Mouse (Mus musculus) liver, embryonic 16.5 days (tissue): Measurements from ENCODE around the gene Atg2b. TPM values are rescaled to one million over a fixed set of nuclear protein-coding genes. Genes with fewer than 3 reads are reported as not detected.
A peak's percentile ranks its signal among the peaks of the same experiment; 100 is the strongest.

ENCODE experiments used
- ATAC-seq: fragments of 200-750 bp; cut with Nextera tagmentation; 2 replicates; pipeline ENCODE4 v1.8.0; 2017; ENCODE audit warnings: low read depth, mild to moderate bottlenecking, moderate number of reproducible peaks, moderate library complexity
- H3K27ac ChIP-seq: fragments of 300-500 bp; sonication (generic); 2 replicates; pipeline ENCODE4 v1.5.1; 2014; ENCODE audit warnings: mild to moderate bottlenecking, low read length
- H3K27me3 ChIP-seq: fragments of 300-500 bp; sonication (generic); 2 replicates; pipeline ENCODE4 v1.6.1; 2014; ENCODE audit warnings: low read depth, low read length, mixed read lengths; ENCODE audit not compliant: control insufficient read depth, insufficient read depth
- H3K36me3 ChIP-seq: fragments of 300-500 bp; sonication (generic); 2 replicates; pipeline ENCODE4 v1.6.1; 2014; ENCODE audit warnings: mild to moderate bottlenecking; ENCODE audit not compliant: control insufficient read depth, insufficient read depth
- H3K4me1 ChIP-seq: fragments of 300-500 bp; sonication (generic); 2 replicates; pipeline ENCODE4 v1.6.1; 2014; ENCODE audit warnings: low read depth, low read length, mixed read lengths; ENCODE audit not compliant: control insufficient read depth
- H3K4me2 ChIP-seq: fragments of 300-500 bp; sonication (generic); 2 replicates; pipeline ENCODE4 v1.6.1; 2014; ENCODE audit warnings: low read depth, low read length, mixed read lengths
- H3K4me3 ChIP-seq: fragments of 300-500 bp; sonication (generic); 2 replicates; pipeline ENCODE4 v1.5.1; 2014; ENCODE audit warnings: low read depth, mild to moderate bottlenecking, low read length
- H3K9ac ChIP-seq: fragments of 300-500 bp; sonication (generic); 2 replicates; pipeline ENCODE4 v1.6.1; 2014; ENCODE audit warnings: low read depth, low read length
- H3K9me3 ChIP-seq: fragments of 300-500 bp; sonication (generic); replicated peaks from 2 replicates; pipeline ENCODE4 v1.6.1; 2016; ENCODE audit warnings: low read length; ENCODE audit not compliant: control insufficient read depth
- WGBS: fragments of 180-500 bp; shearing (Covaris S2); extraction: QIAGEN DNeasy Blood & Tissue Kit; methylation state at CpG from one replicate; pipeline ENCODE4 v1.1.7; 2014; ENCODE audit not compliant: insufficient replicate concordance; 5-methylcytosine and 5-hydroxymethylcytosine counted together
- polyA plus RNA-seq: library from polyadenylated mRNA; unstranded; fragments of >200 nt; fragmentation: Nextera tagmentation; extraction: Ambion mirVana; gene quantifications from 2 replicates; pipeline ENCODE4 v1.2.1, GENCODE M21; 2015

Gene Atg2b
- polyA plus RNA-seq, 1 experiment from 2014 or later: 7.3 TPM

GRCm38 (mm10) chr12:105611045-105611444 lies 74.0 kb downstream of the Atg2b start:
- H3K4me1 ChIP-seq: no peaks in the 10 kb centered on the region; the same call in 1 of the 2 replicates
- H3K36me3 ChIP-seq: peaks cover 2% of the 10 kb centered on the region
- H3K27me3 ChIP-seq: no peaks in the 10 kb centered on the region
- H3K4me3 ChIP-seq: no peak overlapping the region
- H3K27ac ChIP-seq: no peak overlapping the region
- no peak overlapping the region for H3K9ac ChIP-seq
- no peak overlapping the region for H3K4me2 ChIP-seq
- ATAC-seq: no peak
- H3K9me3 ChIP-seq: no peaks in the 10 kb centered on the region
- 68% methylated on average over 2 of the region's 2 CpGs for WGBS

GRCm38 (mm10) chr12:105606881-105607280 lies 78.1 kb downstream of the Atg2b start:
- Histone ChIP-seq H3K9me3 (no peaks in the 10 kb centered on the region), H3K4me2 (no peak overlapping the region), H3K4me3 (no peak overlapping the region), H3K9ac (no peak overlapping the region), H3K4me1 (no peaks in the 10 kb centered on the region; the same call in 1 of the 2 replicates), H3K27me3 (no peaks in the 10 kb centered on the region), H3K27ac (no peak overlapping the region), H3K36me3 (no peaks in the 10 kb centered on the region)
- no peak for ATAC-seq
- WGBS: 62% methylated on average over 4 of the region's 4 CpGs

- Histone ChIP-seq H3K4me3 (no peak overlapping the region), H3K36me3 (no peaks in the 10 kb centered on the region), H3K9ac (no peak overlapping the region), H3K4me2 (no peak overlapping the region), H3K27me3 (no peaks in the 10 kb centered on the region), H3K9me3 (no peaks in the 10 kb centered on the region), H3K4me1 (no peaks in the 10 kb centered on the region; the same call in 1 of the 2 replicates), H3K27ac (no peak overlapping the region)
- WGBS: 65% methylated on average over 8 of the region's 8 CpGs
- ATAC-seq: no peak
These were observed 79.8 kb downstream of the Atg2b start for GRCm38 (mm10) chr12:105605212-105605611.

GRCm38 (mm10) chr12:105603904-105604303 lies 81.1 kb downstream of the Atg2b start:
- no peaks in the 10 kb centered on the region for H3K9me3 ChIP-seq
- no peaks in the 10 kb centered on the region for H3K27me3 ChIP-seq
- no peak overlapping the region for H3K9ac ChIP-seq
- ATAC-seq: no peak
- WGBS: 80% methylated on average over 11 of the region's 11 CpGs
- H3K4me2 ChIP-seq: no peak overlapping the region
- H3K27ac ChIP-seq: no peak overlapping the region
- H3K4me1 ChIP-seq: no peaks in the 10 kb centered on the region
- no peak overlapping the region for H3K4me3 ChIP-seq
- H3K36me3 ChIP-seq: no peaks in the 10 kb centered on the region

GRCm38 (mm10) chr12:105602581-105603210 lies 82.3 kb downstream of the Atg2b start, which contains the start of gene Bdkrb1:
Gene Bdkrb1 (plus strand): TSS chr12:105603085.
- Histone ChIP-seq H3K4me3 (no peak within 1 kb of the TSS), H3K36me3 (no peaks in the 10 kb centered on the region), H3K4me2 (no peak within 1 kb of the TSS), H3K9ac (no peak within 1 kb of the TSS), H3K9me3 (no peaks in the 10 kb centered on the region), H3K27ac (no peak within 1 kb of the TSS), H3K4me1 (no peaks in the 10 kb centered on the region), H3K27me3 (no peaks in the 10 kb centered on the region)
- WGBS: 77% methylated on average over 11 of the region's 11 CpGs
- no peak for ATAC-seq

- no peak for ATAC-seq
- Histone ChIP-seq H3K4me2 (no peak overlapping the region), H3K9ac (no peak overlapping the region), H3K4me3 (no peak overlapping the region), H3K27ac (no peak overlapping the region), H3K36me3 (no peaks in the 10 kb centered on the region), H3K4me1 (no peaks in the 10 kb centered on the region), H3K9me3 (no peaks in the 10 kb centered on the region), H3K27me3 (no peaks in the 10 kb centered on the region)
- 48% methylated on average over 6 of the region's 6 CpGs for WGBS
These were observed 83.4 kb downstream of the Atg2b start for GRCm38 (mm10) chr12:105601586-105601985.

- Histone ChIP-seq H3K4me3 (no peak overlapping the region), H3K4me1 (no peaks in the 10 kb centered on the region), H3K9me3 (no peaks in the 10 kb centered on the region), H3K27me3 (no peaks in the 10 kb centered on the region), H3K27ac (no peak overlapping the region), H3K4me2 (no peak overlapping the region), H3K36me3 (no peaks in the 10 kb centered on the region), H3K9ac (no peak overlapping the region)
- ATAC-seq: no peak
- 57% methylated on average over 5 of the region's 5 CpGs for WGBS
These were observed 85.9 kb downstream of the Atg2b start for GRCm38 (mm10) chr12:105599098-105599497.

GRCm38 (mm10) chr12:105598503-105598902 lies 86.5 kb downstream of the Atg2b start:
- Histone ChIP-seq H3K27me3 (no peaks in the 10 kb centered on the region), H3K4me2 (no peak overlapping the region), H3K4me1 (no peaks in the 10 kb centered on the region), H3K27ac (no peak overlapping the region), H3K36me3 (no peaks in the 10 kb centered on the region), H3K9ac (no peak overlapping the region), H3K4me3 (no peak overlapping the region), H3K9me3 (no peaks in the 10 kb centered on the region)
- WGBS: 47% methylated on average over 10 of the region's 10 CpGs
- no peak for ATAC-seq

GRCm38 (mm10) chr12:105597135-105597534 lies 87.9 kb downstream of the Atg2b start:
- WGBS: 67% methylated on average over 8 of the region's 8 CpGs

More at GRCm38 (mm10) chr12:105597135-105597534, 87.9 kb downstream of the Atg2b start:
- ATAC-seq: 0 out of 2 replicates have a peak, but pooled peaks have one; percentile 5
- Histone ChIP-seq H3K36me3 (no peaks in the 10 kb centered on the region), H3K4me3 (no peak overlapping the region), H3K9me3 (no peaks in the 10 kb centered on the region), H3K27ac (no peak overlapping the region), H3K4me1 (no peaks in the 10 kb centered on the region), H3K27me3 (no peaks in the 10 kb centered on the region), H3K4me2 (no peak overlapping the region), H3K9ac (no peak overlapping the region)
